Mouse (Mus musculus): ENCODE measurements around the gene Epn2. TPM values are rescaled to one million over a fixed set of nuclear protein-coding genes. Genes with fewer than 3 reads are reported as not detected.

Gene Epn2
- total and polyA plus RNA-seq, 3 experiments: 8.6 to 12.5 TPM; not detected in 1

- DNase-seq (ENCODE audit: low read depth, low spot score): no peak
- no peak overlapping the region for H3K27ac ChIP-seq (ENCODE audit: control insufficient read depth, low read depth, low read length)
- H3K9me3 ChIP-seq (replicated peaks; ENCODE audit: insufficient read depth, low read length): no peaks in the 10 kb centered on the region
- H3K79me2 ChIP-seq (ENCODE audit: control insufficient read depth, insufficient read depth, low read length, poor library complexity): peaks cover 7% of the 10 kb centered on the region; the same call in 1 of the 2 replicates
- no peaks in the 10 kb centered on the region for H3K27me3 ChIP-seq (ENCODE audit: control insufficient read depth in 1 of 2, insufficient read depth in 2 of 2, low read length in 2 of 2)
- H3K4me1 ChIP-seq (ENCODE audit: control insufficient read depth in 1 of 2, insufficient read depth in 2 of 2, low read length in 2 of 2): peaks cover 0 to 20% of the 10 kb centered on the region in 2 experiments
- no peak overlapping the region for H3K9ac ChIP-seq (ENCODE audit: control insufficient read depth, low read depth, low read length, poor library complexity, severe bottlenecking)
- TF ChIP-seq ZMIZ1 (IDR thresholded peaks at IDR 0.05; ENCODE audit: low read depth, low read length): no peak
- no peak for TF ChIP-seq GABPA (IDR thresholded peaks at IDR 0.05; ENCODE audit: low read depth, low read length)
- no peak for TF ChIP-seq E2F4 (IDR thresholded peaks at IDR 0.05; ENCODE audit: borderline replicate concordance, low read depth, low read length)
- TF ChIP-seq MAX (IDR thresholded peaks at IDR 0.05; ENCODE audit: low read length): no peak
- TF ChIP-seq RAD21 (IDR thresholded peaks at IDR 0.05; ENCODE audit: low read depth, low read length): no peak
- TF ChIP-seq CHD1 (IDR thresholded peaks at IDR 0.05; ENCODE audit: low read depth, low read length): no peak
- no peak for TF ChIP-seq ZC3H11A (IDR thresholded peaks at IDR 0.05; ENCODE audit: low read depth, low read length)
- no peak for TF ChIP-seq NELFE (IDR thresholded peaks at IDR 0.05; ENCODE audit: low read depth, low read length)
- TF ChIP-seq RCOR1 (IDR thresholded peaks at IDR 0.05; ENCODE audit: low read depth, low read length): no peak
- no peak for TF ChIP-seq CTCF (IDR thresholded peaks at IDR 0.05 in 2 of 3, conservative IDR thresholded peaks at IDR 0.05 in 1 of 3; ENCODE audit: control insufficient read depth in 1 of 3, insufficient read depth in 1 of 3, low read depth in 2 of 3, low read length in 3 of 3, poor library complexity in 1 of 3, severe bottlenecking in 1 of 3)
- no peak for TF ChIP-seq ZNF384 (IDR thresholded peaks at IDR 0.05; ENCODE audit: low read depth, low read length)
- peaks cover 0 to 17% of the 10 kb centered on the region in 2 experiments; a peak in 3 of 4 replicates for H3K36me3 ChIP-seq (ENCODE audit: control insufficient read depth in 1 of 2, insufficient read depth in 2 of 2, low read length in 2 of 2)
- no peak overlapping the region for H3K4me3 ChIP-seq (ENCODE audit: control insufficient read depth in 1 of 2, insufficient read depth in 1 of 2, low read depth in 2 of 2, low read length in 2 of 2)
These were observed 88.5 kb downstream of the Epn2 start for GRCm38 (mm10) chr11:61490944-61491520.

DNA sequence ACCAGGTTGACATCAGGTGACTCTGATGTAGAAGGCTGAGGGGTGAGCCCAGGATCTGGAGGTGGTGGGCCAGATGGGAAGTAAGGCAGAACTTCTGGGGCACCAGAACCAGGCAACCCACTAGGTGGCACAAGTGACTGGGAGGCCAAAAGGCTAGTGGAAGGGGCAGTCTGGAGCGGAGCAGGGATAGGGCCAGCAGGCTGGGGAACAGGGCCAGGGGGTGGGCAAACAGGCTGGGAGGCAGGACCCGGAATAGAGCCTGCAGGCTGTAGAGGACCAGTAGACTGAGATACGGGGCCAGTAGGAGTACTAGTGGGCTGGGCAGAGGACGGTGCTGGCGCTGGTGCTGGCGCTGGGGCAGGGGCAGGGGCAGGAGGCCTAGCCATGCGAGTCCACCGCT is 89.6 kb downstream of the Epn2 start:
- no peak for DNase-seq (ENCODE audit: low read depth, low spot score)
- H3K27me3 ChIP-seq (ENCODE audit: control insufficient read depth in 1 of 2, insufficient read depth in 2 of 2, low read length in 2 of 2): no peaks in the 10 kb centered on the region
- no peaks in the 10 kb centered on the region for H3K9me3 ChIP-seq (replicated peaks; ENCODE audit: insufficient read depth, low read length)
- peaks cover 7% of the 10 kb centered on the region; the same call in 1 of the 2 replicates for H3K79me2 ChIP-seq (ENCODE audit: control insufficient read depth, insufficient read depth, low read length, poor library complexity)
- peaks cover 0 to 9% of the 10 kb centered on the region in 2 experiments; a peak in 3 of 4 replicates for H3K4me1 ChIP-seq (ENCODE audit: control insufficient read depth in 1 of 2, insufficient read depth in 2 of 2, low read length in 2 of 2)
- H3K9ac ChIP-seq (ENCODE audit: control insufficient read depth, low read depth, low read length, poor library complexity, severe bottlenecking): no peak overlapping the region
- TF ChIP-seq EP300 (IDR thresholded peaks at IDR 0.05; ENCODE audit: low read depth in 1 of 2, low read length in 2 of 2) (no peak), TCF12 (IDR thresholded peaks at IDR 0.05; ENCODE audit: low read depth, low read length) (no peak), E2F4 (IDR thresholded peaks at IDR 0.05; ENCODE audit: borderline replicate concordance, low read depth, low read length) (no peak), MAX (IDR thresholded peaks at IDR 0.05; ENCODE audit: low read length) (no peak), ZKSCAN1 (IDR thresholded peaks at IDR 0.05; ENCODE audit: low read depth, low read length) (no peak), NRF1 (IDR thresholded peaks at IDR 0.05; ENCODE audit: insufficient read depth, low read depth, low read length, poor library complexity, severe bottlenecking) (no peak), UBTF (IDR thresholded peaks at IDR 0.05; ENCODE audit: borderline replicate concordance, insufficient read depth, low read depth, low read length) (no peak), KAT2A (conservative IDR thresholded peaks at IDR 0.05; ENCODE audit: low read depth, low read length) (no peak), JUND (IDR thresholded peaks at IDR 0.05; ENCODE audit: low read depth, low read length) (no peak), ZMIZ1 (IDR thresholded peaks at IDR 0.05; ENCODE audit: low read depth, low read length) (no peak), CTCF (IDR thresholded peaks at IDR 0.05 in 2 of 3, conservative IDR thresholded peaks at IDR 0.05 in 1 of 3; ENCODE audit: control insufficient read depth in 1 of 3, insufficient read depth in 1 of 3, low read depth in 2 of 3, low read length in 3 of 3, poor library complexity in 1 of 3, severe bottlenecking in 1 of 3) (no peak), POLR2A (IDR thresholded peaks at IDR 0.05; ENCODE audit: control insufficient read depth in 1 of 2, insufficient read depth in 1 of 2, low read depth in 1 of 2, low read length in 2 of 2, poor library complexity in 1 of 2) (no peak), GABPA (IDR thresholded peaks at IDR 0.05; ENCODE audit: low read depth, low read length) (no peak), USF1 (IDR thresholded peaks at IDR 0.05; ENCODE audit: low read depth, low read length) (no peak), CHD1 (IDR thresholded peaks at IDR 0.05; ENCODE audit: low read depth, low read length) (no peak), POLR2AphosphoS2 (IDR thresholded peaks at IDR 0.05; ENCODE audit: low read length) (no peak), USF2 (IDR thresholded peaks at IDR 0.05; ENCODE audit: borderline replicate concordance in 1 of 2, insufficient read depth in 1 of 2, low read depth in 1 of 2, low read length in 2 of 2) (no peak)
- no peak overlapping the region for H3K27ac ChIP-seq (ENCODE audit: control insufficient read depth, low read depth, low read length)
- H3K36me3 ChIP-seq (ENCODE audit: control insufficient read depth in 1 of 2, insufficient read depth in 2 of 2, low read length in 2 of 2): peaks cover 0 to 5% of the 10 kb centered on the region in 2 experiments; a peak in 3 of 4 replicates
- H3K4me3 ChIP-seq (ENCODE audit: control insufficient read depth in 1 of 2, insufficient read depth in 1 of 2, low read depth in 2 of 2, low read length in 2 of 2): no peak overlapping the region
